Mouse (Mus musculus): ENCODE measurements around the gene Six1. TPM values are rescaled to one million over a fixed set of nuclear protein-coding genes. Genes with fewer than 3 reads are reported as not detected.

Six1 gene
- polyA plus RNA-seq, 1 experiment from 2014 or later, result 0.58 TPM

GRCm38 (mm10) chr12:72996646-72997045 is 57.0 kb downstream of the Six1 start:
- no peak overlapping the region for H3K9ac ChIP-seq (ENCODE audit: low read depth, low read length)
- no peak overlapping the region for H3K4me3 ChIP-seq (ENCODE audit: low read length)
- H3K9me3 ChIP-seq (ENCODE audit: control insufficient read depth, low read length), result no peaks in the 10 kb centered on the region
- H3K27ac ChIP-seq (ENCODE audit: low read depth, low read length), result no peak overlapping the region
- no peak for ATAC-seq
- no peaks in the 10 kb centered on the region for H3K4me1 ChIP-seq (ENCODE audit: control insufficient read depth, insufficient read depth, low read depth, low read length)
- no peaks in the 10 kb centered on the region for H3K27me3 ChIP-seq (replicated peaks; ENCODE audit: control insufficient read depth, insufficient read depth, low read length)
- WGBS, result 95% methylated on average over 3 of the region's 3 CpGs
- H3K4me2 ChIP-seq (ENCODE audit: low read length), result no peak overlapping the region
- no peaks in the 10 kb centered on the region for H3K36me3 ChIP-seq (ENCODE audit: control insufficient read depth, insufficient read depth, low read length)

Other genes with a start within 250 kb of the Six1 start
- not detected in 2 replicates for gene Six6, start 114.0 kb downstream of the Six1 start, polyA plus RNA-seq (2015; fragmentation: Nextera tagmentation; extraction: Ambion mirVana)
- 5.5 and 9.4 TPM in 2 replicates for gene 4930447C04Rik, start 113.1 kb downstream of the Six1 start, polyA plus RNA-seq (2015; fragmentation: Nextera tagmentation; extraction: Ambion mirVana)
- 0.24 and 0.47 TPM in 2 replicates for gene Six4, start 59.6 kb upstream of the Six1 start, polyA plus RNA-seq (2015; fragmentation: Nextera tagmentation; extraction: Ambion mirVana)
- gene Mnat1, start 69.8 kb upstream of the Six1 start, polyA plus RNA-seq (2015; fragmentation: Nextera tagmentation; extraction: Ambion mirVana), result 16.2 and 17.4 TPM in 2 replicates
- gene Trmt5, start 232.8 kb upstream of the Six1 start, polyA plus RNA-seq (2015; fragmentation: Nextera tagmentation; extraction: Ambion mirVana), result 14.1 and 14.9 TPM in 2 replicates
- 8.5 and 11.1 TPM in 2 replicates for gene Slc38a6, start 232.9 kb upstream of the Six1 start, polyA plus RNA-seq (2015; fragmentation: Nextera tagmentation; extraction: Ambion mirVana)